Mouse (Mus musculus) T-helper 2 cell (primary cell): Measurements from ENCODE around the gene Lrrc8c.

ENCODE experiments used
- in situ Hi-C: fragments of 300-600 bp; cut with MboI, MseI; formaldehyde crosslinking; loops from one replicate; pipeline ENCODE4 v1.15.1; 2025; ENCODE audit warnings: high pct_unique_total_duplicates

The Lrrc8c gene

DNA sequence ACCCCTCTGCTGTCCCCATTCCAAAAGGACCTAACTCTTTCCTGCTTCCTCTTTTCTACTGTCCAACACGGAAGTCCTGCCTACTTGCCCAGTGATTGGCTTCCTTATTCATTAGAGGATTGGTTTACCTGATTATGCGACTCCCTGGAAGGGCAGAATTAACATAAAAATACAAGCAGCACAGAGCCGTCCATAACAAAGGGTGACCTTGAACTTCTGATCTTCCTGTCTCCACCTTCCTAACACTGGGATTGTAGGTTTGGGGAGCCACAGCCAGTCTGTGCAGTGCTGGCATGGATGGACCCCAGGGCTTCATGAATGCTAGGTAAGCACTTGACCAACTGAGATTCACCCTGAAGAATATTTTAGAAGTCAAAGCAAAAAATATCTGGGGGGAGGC, 25.9 kb downstream of the Lrrc8c start:
- in situ Hi-C loops, result no loop called here

DNA sequence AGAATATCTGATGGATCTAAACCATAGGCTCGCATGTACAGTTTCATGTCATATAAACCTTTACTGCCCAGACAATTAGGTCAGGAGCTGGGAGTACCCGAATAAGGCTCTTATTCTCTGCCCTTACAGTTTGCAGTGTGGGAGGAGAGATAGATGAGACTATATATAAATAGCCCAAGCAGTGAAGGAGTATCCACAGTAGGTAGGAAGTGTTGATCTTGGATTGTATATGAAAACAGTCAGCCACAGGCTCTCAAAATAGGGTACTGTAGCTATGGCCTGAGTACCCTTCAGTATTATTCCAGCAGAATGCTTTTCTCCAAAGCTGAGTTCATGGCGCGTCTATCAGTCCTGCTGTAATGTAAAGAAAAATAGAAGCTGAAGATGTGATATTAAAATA, 27.9 kb downstream of the Lrrc8c start:
- in situ Hi-C loops, result no loop called here

DNA sequence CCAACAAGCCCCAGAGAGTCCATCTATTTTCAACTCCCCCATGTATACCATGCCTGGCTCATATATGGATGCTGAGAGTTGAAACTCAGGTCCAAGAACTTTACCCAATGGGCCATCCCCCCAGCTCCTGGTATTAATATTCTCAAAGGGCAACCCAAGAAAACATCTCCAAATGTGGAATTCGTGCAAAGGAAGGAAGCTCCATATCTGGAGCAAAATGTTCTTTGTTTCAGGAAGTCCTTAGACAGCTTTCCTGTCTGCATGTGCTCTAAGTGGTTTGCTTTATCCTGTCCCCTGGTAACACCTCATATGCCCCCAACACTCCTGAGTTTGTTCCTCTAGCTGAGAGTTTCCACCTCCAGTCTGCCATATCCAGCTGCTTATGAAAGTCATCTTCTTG, 32.6 kb downstream of the Lrrc8c start:
- in situ Hi-C loops, result no loop called here

DNA sequence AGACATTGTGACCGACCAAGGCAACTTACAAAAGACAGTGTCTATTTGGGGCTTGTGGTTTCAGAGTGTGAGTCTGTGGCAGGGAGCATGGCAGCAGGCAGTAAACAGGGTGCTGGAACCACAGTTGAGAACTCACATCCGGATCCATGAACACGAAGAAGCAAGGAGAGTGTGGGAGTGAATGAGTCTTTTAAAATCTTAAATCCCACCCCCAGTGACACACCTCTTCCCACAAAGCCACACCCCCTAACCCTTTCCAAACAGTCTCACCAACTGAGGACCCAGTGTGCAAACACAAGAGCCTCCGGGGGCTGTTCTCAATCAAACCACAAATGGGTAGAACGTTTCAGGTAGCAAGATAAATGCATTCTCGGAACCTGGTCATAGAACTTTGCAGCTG, 37.1 kb downstream of the Lrrc8c start:
- in situ Hi-C loops, result no loop called here

DNA sequence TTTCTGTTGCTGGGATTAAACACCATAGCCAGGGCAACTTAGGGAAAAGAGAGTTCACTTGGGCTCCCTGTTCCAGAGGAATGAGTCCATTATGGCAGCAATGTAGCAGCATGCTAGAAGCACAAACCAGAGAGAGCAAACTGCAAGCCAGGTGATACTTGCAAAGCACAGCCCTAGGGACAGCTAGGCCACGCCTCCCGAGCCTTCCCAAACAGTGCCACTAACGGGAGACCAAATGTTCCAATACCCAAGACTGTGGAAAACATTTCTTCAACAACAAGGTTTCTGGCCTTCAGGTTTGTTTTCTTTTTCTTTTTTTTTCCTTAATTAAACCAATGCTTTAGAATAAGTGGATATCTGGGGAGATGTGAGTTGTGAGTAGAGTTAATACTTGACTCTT, 38.2 kb downstream of the Lrrc8c start:
- in situ Hi-C loops, result no loop called here

DNA sequence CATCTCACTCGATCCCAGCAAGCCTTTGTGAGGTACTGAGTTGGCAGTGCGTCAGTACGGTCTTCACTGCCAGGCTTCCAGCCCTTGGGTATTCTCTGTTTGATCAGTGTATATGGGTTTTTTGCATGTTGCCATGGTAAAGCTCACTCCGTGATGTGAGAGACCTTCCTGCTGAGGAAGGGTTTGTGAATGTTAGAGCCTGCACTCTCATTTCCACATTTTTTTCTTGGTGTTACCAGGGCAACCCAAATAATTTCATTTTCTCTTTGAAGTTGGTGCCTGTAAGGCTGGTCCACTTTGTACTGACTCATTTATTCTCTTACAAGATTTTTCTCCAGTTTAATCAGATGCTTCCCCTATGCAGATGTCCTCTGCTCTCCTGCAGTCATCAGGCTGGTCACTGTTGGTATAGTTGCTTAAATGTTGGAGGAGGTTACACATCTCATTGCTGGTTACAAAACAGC, 38.6 kb downstream of the Lrrc8c start:
- in situ Hi-C loops, result no loop called here

DNA sequence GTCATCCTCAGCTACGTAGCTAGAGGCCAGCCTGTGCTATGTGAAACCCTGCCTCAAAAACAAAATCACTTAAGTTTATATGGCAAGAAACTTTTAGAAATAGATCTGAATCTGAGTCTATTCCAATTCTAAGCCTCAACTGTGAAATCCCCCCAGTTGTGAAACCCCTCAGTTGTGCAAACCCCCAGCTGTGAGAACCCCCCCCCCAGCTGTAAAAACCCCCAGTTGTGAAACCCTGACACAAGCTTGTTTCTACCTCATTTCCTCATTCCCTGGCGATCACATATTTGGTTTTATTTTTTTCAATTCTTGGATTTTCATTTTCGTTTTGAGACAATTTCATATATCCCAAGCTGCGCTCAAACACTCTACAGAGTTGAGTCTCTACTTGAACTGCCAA, 39.3 kb downstream of the Lrrc8c start:
- in situ Hi-C loops, result no loop called here

DNA sequence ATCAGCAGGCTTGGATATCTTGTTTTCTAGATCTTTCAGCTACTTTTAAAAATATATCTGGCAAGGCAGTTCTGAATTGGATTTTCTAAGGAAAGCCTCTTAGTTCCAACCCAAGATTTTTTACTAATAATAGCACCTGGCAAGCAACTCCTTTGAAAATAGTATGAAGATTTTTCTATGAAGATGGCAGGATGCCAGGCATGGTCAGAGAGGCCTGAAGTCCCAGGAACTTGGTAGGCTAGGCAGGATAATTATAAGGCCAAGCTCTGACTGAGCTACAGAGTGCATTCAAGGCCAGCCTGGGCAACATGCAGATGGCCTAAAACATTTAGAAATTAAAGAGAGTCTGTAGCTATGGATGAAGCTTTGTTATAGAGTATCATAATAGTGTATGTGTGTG, 42.7 kb downstream of the Lrrc8c start:
- in situ Hi-C loops, result no loop called here

DNA sequence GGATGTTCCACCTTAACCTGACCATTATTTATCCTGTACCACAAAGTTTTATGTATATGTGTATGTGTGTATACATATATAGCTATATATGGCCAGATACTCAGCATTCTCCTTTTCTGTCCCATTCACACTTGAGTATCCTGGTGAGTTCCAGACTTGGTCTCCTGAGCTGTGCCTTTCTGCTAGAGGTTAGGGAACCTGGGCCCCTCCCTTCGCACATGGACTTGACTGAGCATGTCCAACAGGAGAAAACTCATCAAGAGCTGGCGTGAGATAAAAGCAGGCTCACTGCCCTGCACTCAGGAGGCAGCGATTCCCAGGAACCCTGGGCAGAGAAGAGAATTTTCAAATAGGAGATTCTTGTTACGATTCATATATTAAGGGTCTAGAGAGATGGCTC, 45.6 kb downstream of the Lrrc8c start:
- in situ Hi-C loops, result no loop called here

DNA sequence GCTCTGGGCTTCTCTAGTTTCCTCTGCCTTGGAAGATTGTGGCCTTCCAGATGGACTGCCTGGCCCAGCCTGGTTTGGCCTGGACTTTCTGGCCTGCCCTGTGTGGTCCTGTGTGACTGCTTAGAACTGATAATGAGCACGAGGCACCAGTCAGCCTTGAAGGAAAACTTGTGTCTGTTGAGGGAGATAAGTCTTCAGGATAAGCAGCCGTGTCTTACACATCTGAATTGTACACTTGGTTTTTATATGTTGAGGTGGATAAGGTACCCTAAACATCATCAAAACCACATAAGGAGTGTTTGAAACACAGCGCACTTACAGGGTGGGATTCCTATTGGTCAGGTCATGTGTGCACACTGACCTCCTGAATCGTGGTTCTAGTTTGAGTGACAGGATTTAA, 46.6 kb downstream of the Lrrc8c start:
- in situ Hi-C loops, result no loop called here

DNA sequence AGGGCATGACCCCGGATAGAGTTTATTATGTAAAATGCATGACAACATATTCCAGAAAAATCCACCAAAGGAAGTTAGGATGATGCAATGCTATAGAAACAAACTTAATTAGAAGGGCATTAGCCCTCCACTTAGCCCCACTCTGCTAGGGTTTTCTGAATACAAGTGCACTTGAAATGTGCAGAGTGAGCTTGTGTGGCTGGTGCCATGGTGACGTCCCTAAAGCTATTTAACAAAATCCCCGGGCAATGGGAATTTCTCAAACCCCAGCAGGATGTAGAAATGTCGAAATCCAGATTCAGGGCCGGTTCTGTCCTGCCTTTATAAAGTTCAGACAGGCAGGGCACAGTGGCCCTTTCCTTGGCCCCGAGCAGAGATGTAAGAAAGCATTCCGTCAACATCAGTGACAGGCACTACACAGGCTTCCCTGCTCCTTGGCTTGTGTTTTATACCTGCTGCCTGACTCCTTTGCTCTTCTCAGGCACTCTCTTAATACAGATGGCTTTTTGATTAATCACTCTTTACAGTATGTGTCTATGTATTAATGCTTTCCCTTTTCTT, 47.7 kb downstream of the Lrrc8c start:
- in situ Hi-C loops, result no loop called here

DNA sequence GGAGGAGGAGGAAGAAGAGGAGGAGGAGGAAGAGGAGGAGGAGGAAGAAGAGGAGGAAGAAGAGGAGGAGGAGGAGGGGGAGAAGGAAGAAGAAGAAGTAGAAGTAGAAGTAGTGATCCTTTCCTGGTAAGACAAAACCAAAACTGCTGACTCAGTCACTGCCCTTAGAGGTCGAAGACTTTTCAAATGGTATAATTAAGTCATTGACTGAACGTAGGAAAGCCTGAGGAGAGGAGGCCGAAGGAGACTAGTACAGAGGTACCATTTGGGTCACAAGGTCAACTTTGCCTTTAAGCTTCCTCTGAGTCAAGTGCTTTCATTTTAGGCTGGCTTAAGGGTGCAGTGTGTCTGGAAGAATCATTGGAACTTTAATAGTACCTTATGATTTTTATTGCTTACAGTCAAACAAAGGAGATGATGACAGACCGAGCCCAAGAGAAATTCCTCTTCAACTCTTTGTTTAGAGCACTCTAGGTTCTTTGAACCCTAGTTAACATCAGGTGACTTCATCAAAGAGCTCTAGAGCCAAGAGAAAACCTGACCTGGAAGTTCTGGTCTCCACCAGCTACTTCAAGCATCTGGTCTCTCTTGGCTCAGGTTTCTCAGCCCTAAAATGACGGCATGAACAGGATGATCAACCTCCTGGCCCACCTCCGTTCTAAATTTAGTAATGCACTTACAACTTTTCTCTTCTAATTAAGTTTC, 49.0 kb downstream of the Lrrc8c start:
- in situ Hi-C loops, result no loop called here

DNA sequence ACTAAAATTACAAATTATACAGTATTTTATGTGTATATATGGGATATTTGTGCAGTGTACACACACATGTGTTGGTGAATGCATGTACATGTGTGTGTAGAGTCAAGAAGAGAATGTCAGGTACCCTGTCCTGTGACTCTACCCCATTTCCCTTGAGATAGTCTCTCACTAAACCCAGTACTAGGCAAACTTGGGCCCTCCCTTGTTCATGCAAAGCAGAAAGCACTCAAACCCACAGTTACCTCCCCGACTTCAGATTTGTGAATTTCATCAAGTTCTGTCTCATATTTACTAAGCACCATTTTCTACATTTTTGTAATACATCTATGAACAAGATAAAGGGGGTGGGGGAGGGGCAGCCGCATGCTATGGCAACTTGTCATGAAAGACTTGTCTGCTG, 50.0 kb downstream of the Lrrc8c start:
- in situ Hi-C loops, result no loop called here

DNA sequence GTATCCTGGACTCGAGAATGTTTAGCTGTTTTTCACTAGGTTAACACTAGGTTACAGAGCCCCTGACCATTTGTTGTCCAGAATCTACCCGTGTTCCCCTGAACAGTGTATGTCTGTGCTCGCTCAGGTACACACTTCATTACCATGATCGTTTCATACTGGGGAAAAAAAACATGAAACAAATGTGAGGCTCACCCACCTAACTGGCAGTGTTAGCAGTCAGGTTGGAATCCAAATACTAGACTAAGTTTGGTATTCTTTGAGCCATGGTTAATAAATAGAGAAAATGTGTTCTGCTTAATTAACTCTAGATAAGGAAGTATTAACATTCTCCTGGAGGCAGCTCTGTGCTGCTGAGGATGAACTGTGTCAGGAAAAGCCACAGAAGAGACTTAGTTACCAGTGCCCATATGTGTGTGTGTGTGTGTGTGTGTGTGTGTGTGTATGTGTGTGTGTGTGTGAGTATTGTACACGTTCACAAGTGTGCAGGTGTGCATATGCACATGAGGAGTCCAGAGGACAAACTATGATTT, 53.0 kb downstream of the Lrrc8c start:
- in situ Hi-C loops, result no loop called here

DNA sequence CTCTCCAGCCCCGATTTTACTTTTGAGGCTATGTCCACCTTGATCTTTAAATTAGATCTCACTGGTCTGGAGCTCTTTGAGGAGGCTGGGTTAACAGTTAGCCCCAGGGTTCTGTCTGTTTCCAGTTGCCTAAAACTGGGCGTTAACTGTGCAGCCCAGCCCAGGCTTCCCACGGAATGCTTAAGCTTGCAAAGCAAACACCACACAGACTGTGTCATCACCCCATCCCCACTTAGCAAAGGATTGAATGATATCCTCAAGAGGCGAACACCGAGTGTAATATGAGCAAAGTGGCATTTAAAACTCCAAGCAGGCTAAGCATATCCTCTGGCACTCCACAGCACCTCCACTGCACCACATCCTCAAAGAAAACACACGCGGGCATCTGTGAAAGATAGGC, 53.7 kb downstream of the Lrrc8c start:
- in situ Hi-C loops, result no loop called here

DNA sequence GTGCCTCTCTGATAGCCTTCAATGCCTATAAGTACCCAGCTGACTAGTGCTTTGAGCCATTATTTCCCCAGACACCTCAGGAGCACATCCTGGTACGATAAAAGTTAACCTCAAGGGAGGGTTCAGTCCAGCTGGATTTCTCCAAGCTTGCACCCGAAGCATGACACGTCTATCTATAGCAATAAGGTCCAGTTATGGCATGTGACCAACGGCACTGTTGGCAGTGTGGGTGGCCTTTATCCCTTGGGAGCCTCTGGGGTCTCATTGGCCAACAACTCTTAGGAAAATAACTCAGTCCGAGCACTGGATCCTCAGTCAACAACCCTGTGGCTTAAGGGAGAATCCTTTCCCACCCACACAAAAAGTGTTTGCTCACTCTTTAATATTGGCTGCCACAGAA, 55.6 kb downstream of the Lrrc8c start:
- in situ Hi-C loops, result no loop called here

DNA sequence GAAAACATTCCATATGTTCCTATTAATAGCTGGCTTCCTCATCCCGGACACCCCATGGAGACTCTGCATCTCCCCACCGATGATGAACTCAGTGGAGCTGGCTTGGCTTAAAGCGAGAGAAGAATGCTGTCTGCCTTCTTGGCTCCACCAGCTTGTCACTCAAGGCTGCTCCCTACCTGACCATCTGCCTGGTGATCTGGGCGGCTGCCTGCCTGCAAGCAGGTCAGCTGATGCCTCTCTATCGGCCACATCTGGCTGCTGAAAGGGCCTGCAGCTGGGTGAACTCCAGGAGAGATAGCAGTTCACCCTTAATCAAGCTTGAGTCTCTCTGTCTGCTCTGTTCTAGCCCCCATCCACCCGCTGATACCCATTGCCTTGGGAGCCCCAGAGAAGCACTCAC, 56.7 kb downstream of the Lrrc8c start:
- in situ Hi-C loops, result no loop called here

DNA sequence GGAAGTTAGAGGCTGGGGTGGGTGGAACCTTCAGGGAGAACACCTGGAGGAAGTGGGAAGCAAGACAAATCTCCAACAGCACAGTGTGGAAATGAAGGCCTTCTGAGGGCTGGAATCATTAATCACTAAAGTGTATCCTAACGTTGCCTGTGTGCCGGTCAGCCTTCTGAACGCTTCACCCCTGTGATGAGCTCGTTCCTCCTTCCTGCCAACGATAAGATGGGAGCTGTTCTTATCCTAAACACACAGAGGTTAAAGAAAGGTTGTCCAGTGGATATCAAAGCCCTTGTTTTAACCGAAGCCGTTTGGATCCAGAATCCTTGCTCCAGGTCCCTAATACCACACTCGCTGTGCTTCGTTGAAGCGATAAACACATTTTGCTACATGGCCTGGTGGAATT, 61.7 kb downstream of the Lrrc8c start:
- in situ Hi-C loops, result no loop called here

DNA sequence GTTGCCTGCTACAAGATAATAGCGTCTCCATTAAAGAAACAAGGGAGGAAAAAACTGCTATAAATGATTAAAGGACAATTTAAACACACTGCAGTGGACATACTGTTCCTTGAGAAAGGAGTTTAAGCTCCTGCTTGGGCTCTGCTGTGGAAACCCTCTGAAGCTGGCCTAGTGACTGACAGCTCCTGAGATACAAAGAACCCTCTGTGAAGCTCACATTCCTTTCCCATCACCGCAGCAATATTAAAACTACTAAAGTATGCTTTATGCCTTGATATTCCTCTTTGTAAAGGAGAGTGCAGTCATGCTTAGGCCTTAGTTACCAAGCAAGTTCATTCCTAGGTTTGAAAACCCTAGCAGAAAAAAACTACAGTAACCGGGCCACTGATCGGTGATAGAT, 66.7 kb downstream of the Lrrc8c start:
- in situ Hi-C loops, result no loop called here

DNA sequence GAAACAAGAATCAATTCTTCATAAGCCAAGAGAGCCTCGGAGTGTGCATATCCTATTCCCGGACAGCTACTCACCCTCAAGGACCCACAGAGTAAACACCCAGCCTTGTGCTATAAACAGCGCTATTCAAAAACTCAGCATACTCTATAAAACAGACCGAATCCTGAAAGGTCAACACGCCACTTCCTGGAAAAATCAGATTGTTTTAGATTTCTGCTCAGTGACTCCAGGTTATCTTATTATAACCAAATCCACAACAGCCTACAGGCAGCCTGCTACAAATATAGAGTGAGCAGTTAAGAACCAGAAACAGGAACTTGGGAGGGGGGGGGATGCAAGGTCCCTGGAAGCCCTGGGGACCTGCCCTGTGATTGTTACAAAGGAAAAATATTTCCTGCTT, 67.5 kb downstream of the Lrrc8c start:
- in situ Hi-C loops, result no loop called here

DNA sequence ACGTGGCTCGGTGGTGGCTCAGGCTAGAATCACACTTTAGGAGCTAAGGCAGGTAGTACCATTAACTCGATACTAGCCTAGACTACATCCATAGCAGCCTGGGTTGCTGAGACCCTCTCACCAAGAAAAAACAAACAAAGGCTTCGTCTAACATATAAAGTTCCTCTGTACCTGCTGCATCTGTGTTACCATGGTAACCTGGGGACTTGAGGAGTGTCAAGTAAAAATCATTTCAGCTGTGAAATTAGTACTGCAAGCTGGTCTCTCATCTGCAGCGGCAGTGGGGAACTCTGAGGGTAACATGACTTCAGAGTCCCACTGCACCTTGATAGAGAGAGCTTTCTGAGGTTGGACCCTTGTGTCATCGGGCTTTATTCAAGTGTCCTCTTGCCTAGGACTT, 68.3 kb downstream of the Lrrc8c start:
- in situ Hi-C loops, result no loop called here

DNA sequence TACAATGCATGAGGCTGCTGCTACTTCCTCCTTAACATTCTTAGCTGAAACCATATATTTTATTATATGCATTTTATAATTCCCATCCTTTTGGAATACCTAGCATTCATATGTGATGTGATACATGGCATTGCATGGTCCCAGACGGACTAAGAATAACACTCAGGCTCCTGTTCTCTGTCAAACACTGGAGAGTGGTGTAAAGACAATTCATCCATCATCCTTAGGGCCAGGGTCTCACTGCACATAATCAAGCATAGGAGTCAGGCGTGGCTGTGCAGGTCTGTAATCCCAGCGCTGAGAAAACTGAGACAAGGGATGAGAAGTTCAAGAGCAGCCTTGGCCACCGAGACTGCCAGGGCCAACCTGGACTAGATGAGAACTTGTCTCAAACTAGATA, 69.5 kb downstream of the Lrrc8c start:
- in situ Hi-C loops, result no loop called here

DNA sequence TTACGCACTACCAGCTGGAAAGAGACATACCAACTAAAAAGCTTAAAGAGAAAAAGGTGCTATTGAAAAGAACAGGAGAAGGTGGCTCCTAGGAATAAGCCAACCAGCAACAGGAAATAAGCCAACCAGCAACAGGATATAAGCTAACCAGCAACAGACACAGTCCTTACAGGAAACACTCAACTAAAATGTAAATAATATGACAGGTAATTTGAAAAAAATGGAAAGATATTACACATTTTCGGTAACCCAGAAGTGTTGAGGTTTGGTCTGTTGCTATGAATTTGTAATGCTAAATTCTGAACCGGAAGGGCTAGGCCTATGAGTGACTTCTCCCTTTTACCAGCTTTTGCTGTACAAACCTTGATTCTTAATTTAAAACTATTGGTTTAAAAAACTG, 69.9 kb downstream of the Lrrc8c start:
- in situ Hi-C loops, result no loop called here

DNA sequence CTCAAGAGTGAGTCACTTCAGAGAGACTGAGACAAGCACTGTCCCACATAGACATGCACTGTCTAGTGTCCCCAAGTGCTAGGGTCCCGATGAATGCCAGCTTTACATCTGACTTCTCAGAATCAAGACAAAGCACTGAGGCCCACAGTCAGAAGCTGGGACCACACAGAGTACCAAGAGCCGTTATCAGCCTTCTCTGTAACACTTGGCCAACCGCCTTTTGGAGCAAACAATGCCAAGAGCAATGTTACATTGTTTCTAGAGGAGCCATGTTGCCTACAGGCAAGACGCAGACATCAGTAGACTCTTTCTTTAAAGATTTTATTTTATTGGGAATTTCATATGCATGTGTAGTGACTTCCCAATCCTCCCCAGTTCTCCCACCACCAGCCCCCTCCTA, 73.2 kb downstream of the Lrrc8c start:
- in situ Hi-C loops, result no loop called here
